In the genomic region with DNA sequence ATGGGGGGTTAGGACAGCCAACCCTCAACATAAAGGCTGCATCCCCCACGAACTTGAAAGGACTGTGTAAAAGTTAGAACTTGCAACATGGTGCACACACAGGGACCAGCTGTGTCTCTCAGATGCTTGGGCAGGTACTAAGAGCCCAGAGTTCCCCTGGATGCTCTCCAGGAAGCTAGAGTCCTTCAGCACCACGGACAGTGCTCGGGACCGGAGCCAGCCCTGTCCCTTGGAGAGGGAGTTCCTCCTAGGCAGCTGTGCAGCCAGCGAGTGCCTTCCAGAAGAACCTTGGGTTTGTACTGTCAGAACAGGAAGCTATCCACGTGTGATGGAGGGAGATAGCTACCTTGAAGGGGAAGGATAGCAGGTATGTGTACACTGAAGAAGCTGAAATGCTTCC, we compare ENCODE assay signal across 8 mouse cellular contexts.
DNase-seq lines count a peak whose midpoint lies in the region; ATAC-seq and TF ChIP-seq lines count a peak whose summit lies in the region.
"Had no signal": no experiment of that assay in that cellular context is flagged by ENCODE, and none has a peak within 500 bp of the region (broad histone marks: within the 10 kb centered on the region; RNA-seq: fewer than 3 reads in every experiment).

No protein-coding gene starts in this region.

- H3K9me3 ChIP-seq in CH12.LX (replicated peaks; ENCODE audit: low read length): no peaks in the 10 kb centered on the region
- H3K9me3 ChIP-seq in midbrain, postnatal 0 days (ENCODE audit: low read length): no peaks in the 10 kb centered on the region
- H3K9me3 ChIP-seq: lung, embryonic 15.5 days had no signal

- intact Hi-C loops in gastrocnemius, postnatal 14 days (cut with DNase I; ENCODE audit: low total_unique reads): no loop called here

- 17% methylated on average over 6 of the region's 6 CpGs for WGBS in midbrain, postnatal 0 days

- no peak overlapping the region for H3K4me3 ChIP-seq in CH12.LX (replicated peaks in 1 of 3; ENCODE audit: low read depth in 2 of 3, low read length in 2 of 3, poor library complexity in 1 of 3)
- H3K4me3 ChIP-seq in midbrain, postnatal 0 days (ENCODE audit: low read depth, low read length): no peak overlapping the region
- H3K4me3 ChIP-seq: lung, embryonic 15.5 days had no signal

- ATAC-seq in midbrain, postnatal 0 days (ENCODE audit: low FRiP score): no peak

- no peak for TF ChIP-seq CTCF in CH12.LX (conservative IDR thresholded peaks at IDR 0.05 in 1 of 2, IDR thresholded peaks at IDR 0.05 in 1 of 2; ENCODE audit: low read depth in 2 of 2, low read length in 2 of 2)
- no peak for TF ChIP-seq CTCF in midbrain, postnatal 0 days (IDR thresholded peaks at IDR 0.05)

- no peaks in the 10 kb centered on the region for H3K4me1 ChIP-seq in CH12.LX (ENCODE audit: control insufficient read depth in 1 of 2, insufficient read depth in 2 of 2)
- no peaks in the 10 kb centered on the region for H3K4me1 ChIP-seq in midbrain, postnatal 0 days (ENCODE audit: insufficient read depth, low read length)
- H3K4me1 ChIP-seq: lung, embryonic 15.5 days had no signal

- no peak for TF ChIP-seq EP300 in CH12.LX (IDR thresholded peaks at IDR 0.05; ENCODE audit: low read length)

- H3K36me3 ChIP-seq in CH12.LX (replicated peaks in 1 of 2; ENCODE audit: control insufficient read depth in 1 of 2, insufficient read depth in 1 of 2, low read length in 1 of 2): no peaks in the 10 kb centered on the region
- peaks cover 13% of the 10 kb centered on the region; the same call in 1 of the 2 replicates for H3K36me3 ChIP-seq in midbrain, postnatal 0 days (ENCODE audit: insufficient read depth, low read length)
- H3K36me3 ChIP-seq: lung, embryonic 15.5 days had no signal

- H3K4me2 ChIP-seq in CH12.LX (ENCODE audit: insufficient read depth, low read depth, poor library complexity, severe bottlenecking): no peak overlapping the region
- no peak overlapping the region for H3K4me2 ChIP-seq in midbrain, postnatal 0 days (ENCODE audit: low read depth, low read length, poor library complexity, severe bottlenecking)
- H3K4me2 ChIP-seq: lung, embryonic 15.5 days had no signal

- H3K79me2 ChIP-seq in CH12.LX (replicated peaks; ENCODE audit: control insufficient read depth, extremely low read depth, insufficient read depth, poor library complexity, severe bottlenecking): no peaks in the 10 kb centered on the region

- no peak for TF ChIP-seq RAD21 in CH12.LX (IDR thresholded peaks at IDR 0.05; ENCODE audit: low read depth, low read length)

- no peak overlapping the region for H3K27ac ChIP-seq in CH12.LX (ENCODE audit: insufficient read depth, low read depth)
- no peak overlapping the region for H3K27ac ChIP-seq in midbrain, postnatal 0 days (ENCODE audit: low read depth, low read length)
- H3K27ac ChIP-seq: lung, embryonic 15.5 days had no signal

- H3K27me3 ChIP-seq in CH12.LX (replicated peaks): peaks cover 28% of the 10 kb centered on the region
- H3K27me3 ChIP-seq in midbrain, postnatal 0 days (ENCODE audit: insufficient read depth, low read length): no peaks in the 10 kb centered on the region
- H3K27me3 ChIP-seq: lung, embryonic 15.5 days had no signal

- no peak for TF ChIP-seq POLR2A in CH12.LX (IDR thresholded peaks at IDR 0.05; ENCODE audit: low read depth, low read length)

- dilution Hi-C loops in CH12.LX (cut with MboI; ENCODE audit: extremely low pct_ligation_motif_present, extremely low pct_unique_long_range_greater_than_20kb, low sequenced_read_pairs): no loop called here

- H3K9ac ChIP-seq in CH12.LX (ENCODE audit: insufficient read depth, low read depth): no peak overlapping the region
- no peak overlapping the region for H3K9ac ChIP-seq in midbrain, postnatal 0 days (replicated peaks; ENCODE audit: low read length, poor library complexity, severe bottlenecking)
- H3K9ac ChIP-seq: lung, embryonic 15.5 days had no signal

- DNase-seq in CH12.LX (ENCODE audit: extremely low read depth): peak; percentile 6
- DNase-seq in R1 (ENCODE audit: low read depth, low spot score): peak; percentile 54
- peak; percentile 67 for DNase-seq in gastrocnemius, postnatal 14 days
- peak; percentile 72 for DNase-seq in kidney, postnatal 14 days
- peak; percentile 39 for DNase-seq in midbrain, postnatal 0 days (ENCODE audit: low spot score)
- DNase-seq in left cerebral cortex, adult 18-20 months (ENCODE audit: low spot score in 2 of 2): no peak
- no peak for DNase-seq in layer of hippocampus, postnatal 14 days (ENCODE audit: low spot score in 2 of 2)

- in situ Hi-C loops in CH12.LX (cut with MboI; ENCODE audit: low pct_ligation_motif_present, low pct_unique_long_range_greater_than_20kb, low sequenced_read_pairs): no loop called here

TF ChIP-seq in CH12.LX, 34 proteins besides CTCF, POLR2A, EP300 and RAD21:
- TF ChIP-seq MAFK (IDR thresholded peaks at IDR 0.05; ENCODE audit: insufficient replicate concordance, low read length) (no peak), USF1 (IDR thresholded peaks at IDR 0.05; ENCODE audit: low read depth, low read length) (no peak), ETS1 (conservative IDR thresholded peaks at IDR 0.05; ENCODE audit: low read depth, low read length) (no peak), PAX5 (IDR thresholded peaks at IDR 0.05; ENCODE audit: low read length) (no peak), E2F4 (IDR thresholded peaks at IDR 0.05; ENCODE audit: insufficient replicate concordance, low read depth, low read length) (no peak), SIN3A (IDR thresholded peaks at IDR 0.05; ENCODE audit: low read length) (no peak)

Comparison
In these comparisons a context has a peak if more than half of its experiments do, and no peak if none do; other contexts are left out.
1. DNase-seq: peak in CH12.LX (single experiment), R1 (single experiment), gastrocnemius, postnatal 14 days (single experiment), kidney, postnatal 14 days (single experiment) and midbrain, postnatal 0 days (single experiment); none in left cerebral cortex, adult 18-20 months (0 of 2) and layer of hippocampus, postnatal 14 days (0 of 2).